Mouse (Mus musculus) fat pad, adult 2 months (tissue): ENCODE results near the gene Nptxr.
A peak's percentile ranks its signal among the peaks of the same experiment; 100 is the strongest.

Experiments used
- DNase-seq: peaks from one replicate; pipeline ENCODE4 v3.0.0-alpha.2; 2011; ENCODE audit warnings: low read depth, low spot score; ENCODE audit errors: extremely low read depth

The Nptxr gene

GRCm38 (mm10) chr15:79792455-79792854 is 12.1 kb downstream of the Nptxr start:
- no peak for DNase-seq

GRCm38 (mm10) chr15:79791502-79791901 is 13.1 kb downstream of the Nptxr start:
- no peak for DNase-seq

- DNase-seq = no peak
These were observed 13.7 kb downstream of the Nptxr start for GRCm38 (mm10) chr15:79790905-79791304.

GRCm38 (mm10) chr15:79790111-79790510 is 14.5 kb downstream of the Nptxr start:
- no peak for DNase-seq

GRCm38 (mm10) chr15:79787815-79788214 is 16.8 kb downstream of the Nptxr start:
- no peak for DNase-seq

GRCm38 (mm10) chr15:79785056-79785455 is 19.5 kb downstream of the Nptxr start:
- no peak for DNase-seq

- DNase-seq = no peak
These were observed 26.8 kb downstream of the Nptxr start, which contains the start of gene Dnal4 for GRCm38 (mm10) chr15:79777749-79778148. Gene Dnal4, minus strand, starts transcription at chr15:79777849.

- no peak for DNase-seq
These were observed 28.9 kb downstream of the Nptxr start for GRCm38 (mm10) chr15:79775662-79776061.

GRCm38 (mm10) chr15:79774117-79775027 is 30.2 kb downstream of the Nptxr start:
- peak; percentile 93 for DNase-seq

- no peak for DNase-seq
These were observed 33.8 kb downstream of the Nptxr start for GRCm38 (mm10) chr15:79770629-79771240.

GRCm38 (mm10) chr15:79768302-79768701 is 36.3 kb downstream of the Nptxr start:
- DNase-seq = no peak

- DNase-seq = no peak
These were observed 37.1 kb downstream of the Nptxr start for GRCm38 (mm10) chr15:79767327-79767961.

GRCm38 (mm10) chr15:79766586-79767071 is 37.9 kb downstream of the Nptxr start:
- no peak for DNase-seq

- DNase-seq = no peak
These were observed 38.4 kb downstream of the Nptxr start for GRCm38 (mm10) chr15:79766168-79766567.

- DNase-seq = no peak
These were observed 39.2 kb downstream of the Nptxr start for GRCm38 (mm10) chr15:79765361-79765760.

GRCm38 (mm10) chr15:79764539-79765267 is 39.9 kb downstream of the Nptxr start:
- no peak for DNase-seq

GRCm38 (mm10) chr15:79763601-79764246 is 40.8 kb downstream of the Nptxr start:
- DNase-seq = no peak

GRCm38 (mm10) chr15:79763001-79763400 is 41.6 kb downstream of the Nptxr start:
- no peak for DNase-seq

- no peak for DNase-seq
These were observed 43.6 kb downstream of the Nptxr start for GRCm38 (mm10) chr15:79760956-79761355.

GRCm38 (mm10) chr15:79757118-79757517 is 47.4 kb downstream of the Nptxr start:
- no peak for DNase-seq
